Mouse (Mus musculus) cerebral cortex, adult 2 months (tissue): ENCODE data around the gene B230104I21Rik.

Source experiments
- WGBS: fragments of 180-500 bp; shearing (Covaris S2); methylation state at CpG from one replicate; pipeline ENCODE4 v1.1.7; 2018; 5-methylcytosine and 5-hydroxymethylcytosine counted together

B230104I21Rik gene

GRCm38 (mm10) chr4:154393196-154394122, 57.5 kb downstream of the B230104I21Rik start:
- WGBS, result 50% methylated on average over 18 of the region's 18 CpGs

GRCm38 (mm10) chr4:154394123-154394722, 58.3 kb downstream of the B230104I21Rik start:
- WGBS, result 59% methylated on average over 7 of the region's 7 CpGs

- WGBS, result 65% methylated on average over 14 of the region's 14 CpGs
Measured at GRCm38 (mm10) chr4:154396652-154397301, 60.9 kb downstream of the B230104I21Rik start.
